Mouse (Mus musculus) erythroid progenitor cell, adult 5-6 weeks (primary cell): Measurements from ENCODE around the gene Efcab7. TPM values are rescaled to one million over a fixed set of nuclear protein-coding genes. Genes with fewer than 3 reads are reported as not detected.

Source experiments
- ATAC-seq: replicated peaks from 2 replicates; pipeline ENCODE4 v1.8.0; 2016; ENCODE audit warnings: moderate number of reproducible peaks, mild to moderate bottlenecking, moderate TSS enrichment, inconsistent platforms; ENCODE audit not compliant: poor library complexity, low FRiP score, severe bottlenecking
- total RNA-seq, 2 experiments: library from RNA; stranded (forward) in 1 of 2; stranded (reverse) in 1 of 2; fragments of 150-400 nt in 1 of 2; fragments of 186-747, 209-891 nt in 1 of 2; gene quantifications; 2 replicates each; pipeline versions ENCODE4 v1.2.3 to v1.2.4; 2015 to 2017; ENCODE audit warnings: low replicate concordance in 2 of 2

Gene Efcab7
- total RNA-seq, 2 experiments from 2014 or later = 1.7 TPM; not detected in 1

DNA sequence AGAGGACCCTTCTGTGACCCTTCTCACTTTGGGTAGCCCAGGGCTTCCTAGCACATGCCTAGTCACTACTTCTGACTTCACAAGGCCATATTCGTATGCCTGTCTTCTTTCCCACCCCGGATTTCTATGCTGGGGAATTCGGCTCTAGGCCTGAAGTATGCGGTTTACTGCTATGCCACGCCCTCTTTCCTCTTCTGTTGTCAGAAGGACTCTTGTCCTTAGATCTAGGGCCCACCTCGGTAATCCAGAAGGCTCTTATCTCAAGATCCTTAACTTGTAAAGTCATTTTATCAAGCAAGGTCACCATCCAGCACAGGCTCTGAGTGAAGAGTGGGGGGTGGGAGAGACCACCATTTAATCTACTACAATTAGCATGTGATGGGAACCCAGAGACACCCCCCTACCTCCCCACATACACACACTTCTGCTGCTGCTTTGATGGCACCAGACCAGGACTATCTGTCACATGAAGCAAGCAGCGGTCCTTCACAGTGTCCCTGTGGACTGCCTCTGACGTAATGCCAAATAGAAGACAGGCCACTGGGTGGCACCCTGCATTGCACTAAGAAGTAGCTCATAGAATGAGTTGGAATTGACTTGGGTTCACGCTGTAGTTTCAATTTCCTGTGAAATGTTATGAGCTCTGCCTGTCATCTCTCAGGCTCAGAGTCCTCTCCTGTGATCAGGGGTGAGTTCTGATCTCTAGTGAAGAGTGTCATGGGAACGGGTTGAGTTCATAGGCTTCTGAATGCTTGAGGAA is 112.8 kb downstream of the Efcab7 start:
- no peak for ATAC-seq

- ATAC-seq = no peak
These were observed 115.6 kb downstream of the Efcab7 start for GRCm38 (mm10) chr4:99944606-99945005.

GRCm38 (mm10) chr4:99945011-99945410 is 116.0 kb downstream of the Efcab7 start:
- ATAC-seq = no peak

GRCm38 (mm10) chr4:99946516-99946915 is 117.5 kb downstream of the Efcab7 start:
- no peak for ATAC-seq

DNA sequence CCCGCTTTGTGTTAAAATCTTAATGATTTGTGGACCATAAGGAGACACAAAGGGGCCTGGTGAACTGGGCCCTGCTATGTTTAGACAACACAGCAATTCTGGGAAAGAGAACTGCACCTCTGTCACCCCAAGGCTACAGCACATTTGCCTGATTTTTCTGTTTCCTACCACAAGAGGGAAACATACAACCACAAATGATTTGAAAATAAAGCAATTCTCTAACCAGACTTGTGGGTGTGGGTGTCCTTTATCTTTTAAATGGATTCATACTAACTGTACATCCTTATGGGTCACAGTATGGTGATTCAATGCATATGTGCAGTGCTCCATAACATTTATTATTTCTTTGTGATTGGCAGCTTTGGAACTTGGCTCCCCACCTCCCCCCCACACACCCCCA is 118.2 kb downstream of the Efcab7 start:
- ATAC-seq = no peak

- ATAC-seq = no peak
These were observed 118.9 kb downstream of the Efcab7 start for GRCm38 (mm10) chr4:99947896-99948295.

DNA sequence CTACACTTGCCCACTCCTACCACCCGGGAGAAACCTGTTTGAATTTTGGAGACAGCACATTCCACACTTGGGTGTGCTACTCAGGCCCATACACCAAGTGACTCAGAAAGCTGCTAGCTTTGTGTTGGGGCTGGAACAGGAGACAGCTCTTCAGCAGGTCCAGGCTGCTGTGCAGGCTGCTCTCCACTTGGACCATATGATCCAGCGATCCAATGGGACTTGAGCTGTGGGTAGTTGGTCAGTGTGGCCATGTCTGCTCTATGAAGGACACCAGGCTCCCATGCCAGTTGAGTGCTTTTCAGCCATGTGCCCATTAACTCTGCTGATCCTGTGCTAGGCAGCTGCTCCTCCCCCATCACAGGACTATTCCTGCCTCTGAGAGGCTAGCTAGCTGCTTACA is 124.9 kb downstream of the Efcab7 start:
- ATAC-seq = no peak

- no peak for ATAC-seq
These were observed 126.4 kb downstream of the Efcab7 start for GRCm38 (mm10) chr4:99955396-99955795.

- ATAC-seq = no peak
These were observed 128.2 kb downstream of the Efcab7 start for GRCm38 (mm10) chr4:99957186-99957585.

- no peak for ATAC-seq
These were observed 129.3 kb downstream of the Efcab7 start for GRCm38 (mm10) chr4:99958084-99958815.

DNA sequence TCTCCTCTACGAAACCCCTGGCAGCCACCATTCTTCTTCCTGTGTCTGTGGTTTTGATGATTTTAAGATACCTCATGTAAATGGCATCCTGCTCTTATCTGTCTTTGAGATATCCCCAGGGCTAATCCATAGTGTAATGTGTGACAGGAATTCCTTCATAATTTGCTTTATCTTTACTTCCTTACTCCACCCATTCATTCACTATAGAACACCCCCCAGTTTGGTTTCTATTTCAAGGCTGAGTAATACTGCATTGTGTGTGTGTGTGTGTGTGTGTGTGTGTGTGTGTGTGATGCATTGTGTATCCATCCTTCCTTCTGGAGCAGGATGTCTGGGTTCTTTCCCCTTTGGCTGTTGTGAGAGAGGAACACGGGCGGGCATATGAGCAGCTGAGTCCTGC is 130.3 kb downstream of the Efcab7 start:
- no peak for ATAC-seq

Other genes starting within 250 kb of the Efcab7 start
- not detected in 2 replicates for gene Foxd3, start 172.9 kb upstream of the Efcab7 start, total RNA-seq (2015; ENCODE audit: low replicate concordance)
- not detected in 2 replicates for gene Foxd3, start 172.9 kb upstream of the Efcab7 start, total RNA-seq (2017; ENCODE audit: low replicate concordance)
- 12.6 and 18.0 TPM in 2 replicates for gene Alg6, start 113.5 kb upstream of the Efcab7 start, total RNA-seq (2015; ENCODE audit: low replicate concordance)
- 14.2 and 27.9 TPM in 2 replicates for gene Alg6, start 113.5 kb upstream of the Efcab7 start, total RNA-seq (2017; ENCODE audit: low replicate concordance)
- gene Pgm1, start 100.2 kb downstream of the Efcab7 start, total RNA-seq (2015; ENCODE audit: low replicate concordance) = 0.36 and 5.0 TPM in 2 replicates
- gene Pgm1, start 100.2 kb downstream of the Efcab7 start, total RNA-seq (2017; ENCODE audit: low replicate concordance) = 5.7 and 7.8 TPM in 2 replicates
- 1.4 and 15.5 TPM in 2 replicates for gene Itgb3bp, start 100.6 kb downstream of the Efcab7 start, total RNA-seq (2015; ENCODE audit: low replicate concordance)
- 1.4 and 8.2 TPM in 2 replicates for gene Itgb3bp, start 100.6 kb downstream of the Efcab7 start, total RNA-seq (2017; ENCODE audit: low replicate concordance)